Comparison of ENCODE assay signal across 9 mouse cellular contexts in genomic region chr1:172247679-172248078, GRCm38 (mm10). TPM values are rescaled to one million over a fixed set of nuclear protein-coding genes. Genes with fewer than 3 reads are reported as not detected.
A peak's percentile ranks its signal among the peaks of the same experiment; 100 is the strongest.
DNase-seq lines count a peak whose midpoint lies in the region; ATAC-seq and TF ChIP-seq lines count a peak whose summit lies in the region.
"Had no signal": no experiment of that assay in that cellular context is flagged by ENCODE, and none has a peak within 500 bp of the region (broad histone marks: within the 10 kb centered on the region; RNA-seq: fewer than 3 reads in every experiment).

No protein-coding gene starts in this region.

- no peak overlapping the region for H3K27ac ChIP-seq in cortical plate, adult 2 months (ENCODE audit: insufficient read depth, low read length)
- no peak overlapping the region for H3K27ac ChIP-seq in hindbrain, embryonic 11.5 days (ENCODE audit: low read depth, low read length)
- H3K27ac ChIP-seq: liver, embryonic 13.5 days had no signal

- WGBS in hindbrain, embryonic 11.5 days = 54% methylated on average over 2 of the region's 2 CpGs

- peak; percentile 63 for ATAC-seq in hindbrain, embryonic 11.5 days (ENCODE audit: low FRiP score)

- DNase-seq in gastrocnemius, adult 18-20 months (ENCODE audit: low spot score) = peak; percentile 37
- no peak for DNase-seq in gastrocnemius, adult 8-10 months (ENCODE audit: low spot score in 2 of 2)
- DNase-seq in CD4-positive helper T cell, adult 2 months (ENCODE audit: low read depth, low spot score) = peak; percentile 42
- peak; percentile 65 for DNase-seq in hindbrain, embryonic 11.5 days (ENCODE audit: low spot score)
- peak; percentile 56 for DNase-seq in lung, postnatal 10 days
- DNase-seq in thymus, adult 18-20 months = peak; percentile 17 to 21
- no peak for DNase-seq in right cerebral cortex, postnatal 4 days
- DNase-seq: liver, embryonic 13.5 days had no signal

- TF ChIP-seq POLR2A in cortical plate, adult 2 months (IDR thresholded peaks at IDR 0.05; ENCODE audit: extremely low read depth, insufficient read depth, low read length) = no peak

- peak; percentile 37; the same call in 1 of the 2 replicates for TF ChIP-seq CTCF in cortical plate, adult 2 months (IDR thresholded peaks at IDR 0.05; ENCODE audit: extremely low read depth, insufficient read depth, low read length)

- no peak overlapping the region for H3K4me2 ChIP-seq in hindbrain, embryonic 11.5 days (replicated peaks; ENCODE audit: low read depth, low read length)
- H3K4me2 ChIP-seq: liver, embryonic 13.5 days had no signal

- H3K9me3 ChIP-seq in hindbrain, embryonic 11.5 days (ENCODE audit: control insufficient read depth, low read length) = no peaks in the 10 kb centered on the region
- H3K9me3 ChIP-seq: liver, embryonic 13.5 days had no signal

- peaks cover 8% of the 10 kb centered on the region; the same call in 1 of the 2 replicates for H3K27me3 ChIP-seq in hindbrain, embryonic 11.5 days (ENCODE audit: control insufficient read depth, insufficient read depth, low read length)

- no peak overlapping the region for H3K9ac ChIP-seq in hindbrain, embryonic 11.5 days (ENCODE audit: low read depth, low read length)
- H3K9ac ChIP-seq: liver, embryonic 13.5 days had no signal

- H3K4me3 ChIP-seq in cortical plate, adult 2 months (ENCODE audit: insufficient read depth, low read length) = no peak overlapping the region
- H3K4me3 ChIP-seq in hindbrain, embryonic 11.5 days (ENCODE audit: low read depth, low read length) = no peak overlapping the region
- H3K4me3 ChIP-seq: liver, embryonic 13.5 days had no signal

- H3K4me1 ChIP-seq in cortical plate, adult 2 months (ENCODE audit: control insufficient read depth, insufficient read depth, low read length) = no peaks in the 10 kb centered on the region
- no peaks in the 10 kb centered on the region for H3K4me1 ChIP-seq in hindbrain, embryonic 11.5 days (replicated peaks; ENCODE audit: control insufficient read depth, insufficient read depth, low read length)

- no peaks in the 10 kb centered on the region for H3K36me3 ChIP-seq in hindbrain, embryonic 11.5 days (ENCODE audit: control insufficient read depth, insufficient read depth, low read length)
- H3K36me3 ChIP-seq: liver, embryonic 13.5 days had no signal

RNA-seq across cellular contexts. Expression of gene Atp1a4, which starts 10.5 kb away (rescaled TPM):
- total RNA-seq in gastrocnemius, adult 18-20 months (2021) = under 1 TPM; 0.40 to 0.43 TPM
- under 1 TPM; 0.11 to 0.44 (median 0.27) TPM for total RNA-seq in gastrocnemius, adult 8-10 months (2022)
- polyA plus RNA-seq in cortical plate, adult 2 months (2012; rRNA removed) = not detected in 2 replicates
- polyA plus RNA-seq in hindbrain, embryonic 11.5 days (2014; fragmentation: Nextera tagmentation; extraction: Ambion mirVana) = 0.06 TPM in 1 of 2 replicates, not detected in the other
- polyA plus RNA-seq: liver, embryonic 13.5 days had no signal

RNA-seq across cellular contexts. Expression of gene Igsf8, which starts 13.8 kb away (rescaled TPM):
- 10 to 100 TPM in 1 of 2 experiments, 1 to 10 TPM in 1; 7.6 to 10.6 TPM for total RNA-seq in gastrocnemius, adult 18-20 months (2021)
- 10 to 100 TPM in 1 of 4 experiments, 1 to 10 TPM in 3; 7.3 to 10.5 (median 7.7) TPM for total RNA-seq in gastrocnemius, adult 8-10 months (2022)
- 318 and 326 TPM in 2 replicates for polyA plus RNA-seq in cortical plate, adult 2 months (2012; rRNA removed)
- 123 and 136 TPM in 2 replicates for polyA plus RNA-seq in hindbrain, embryonic 11.5 days (2014; fragmentation: Nextera tagmentation; extraction: Ambion mirVana)

RNA-seq across cellular contexts. Expression of gene Casq1, which starts 28.0 kb away (rescaled TPM):
- 1,000 to 10,000 TPM; 2,670 to 3,214 TPM for total RNA-seq in gastrocnemius, adult 18-20 months (2021)
- 1,000 to 10,000 TPM; 2,216 to 3,193 (median 3,049) TPM for total RNA-seq in gastrocnemius, adult 8-10 months (2022)
- 1.1 and 2.9 TPM in 2 replicates for polyA plus RNA-seq in cortical plate, adult 2 months (2012; rRNA removed)
- 1.4 and 2.5 TPM in 2 replicates for polyA plus RNA-seq in hindbrain, embryonic 11.5 days (2014; fragmentation: Nextera tagmentation; extraction: Ambion mirVana)

RNA-seq across cellular contexts. Expression of gene Pea15a, which starts 41.1 kb away (rescaled TPM):
- total RNA-seq in gastrocnemius, adult 18-20 months (2021) = 10 to 100 TPM; 20.2 to 33.2 TPM
- total RNA-seq in gastrocnemius, adult 8-10 months (2022) = 10 to 100 TPM; 15.6 to 23.8 (median 20.3) TPM
- polyA plus RNA-seq in cortical plate, adult 2 months (2012; rRNA removed) = 530 and 543 TPM in 2 replicates
- polyA plus RNA-seq in hindbrain, embryonic 11.5 days (2014; fragmentation: Nextera tagmentation; extraction: Ambion mirVana) = 283 and 321 TPM in 2 replicates

RNA-seq across cellular contexts. Expression of gene Atp1a2, which starts 50.2 kb away (rescaled TPM):
- 1,000 to 10,000 TPM in 1 of 2 experiments, 100 to 1,000 TPM in 1; 896 to 1,049 TPM for total RNA-seq in gastrocnemius, adult 18-20 months (2021)
- 100 to 1,000 TPM; 819 to 944 (median 894) TPM for total RNA-seq in gastrocnemius, adult 8-10 months (2022)
- polyA plus RNA-seq in cortical plate, adult 2 months (2012; rRNA removed) = 534 and 567 TPM in 2 replicates
- polyA plus RNA-seq in hindbrain, embryonic 11.5 days (2014; fragmentation: Nextera tagmentation; extraction: Ambion mirVana) = 1.9 and 2.6 TPM in 2 replicates

Comparison
In these comparisons a context has a peak if more than half of its experiments do, and no peak if none do; other contexts are left out.
1. DNase-seq: peak in gastrocnemius, adult 18-20 months (single experiment), CD4-positive helper T cell, adult 2 months (single experiment), hindbrain, embryonic 11.5 days (single experiment), lung, postnatal 10 days (single experiment) and thymus, adult 18-20 months (2 of 2); none in gastrocnemius, adult 8-10 months (0 of 2) and right cerebral cortex, postnatal 4 days (single experiment).